Mouse (Mus musculus): Measurements from ENCODE around the gene Cyp17a1. TPM values are rescaled to one million over a fixed set of nuclear protein-coding genes. Genes with fewer than 3 reads are reported as not detected.

Cyp17a1 gene
- polyA plus RNA-seq, 1 experiment from 2014 or later = not detected

DNA sequence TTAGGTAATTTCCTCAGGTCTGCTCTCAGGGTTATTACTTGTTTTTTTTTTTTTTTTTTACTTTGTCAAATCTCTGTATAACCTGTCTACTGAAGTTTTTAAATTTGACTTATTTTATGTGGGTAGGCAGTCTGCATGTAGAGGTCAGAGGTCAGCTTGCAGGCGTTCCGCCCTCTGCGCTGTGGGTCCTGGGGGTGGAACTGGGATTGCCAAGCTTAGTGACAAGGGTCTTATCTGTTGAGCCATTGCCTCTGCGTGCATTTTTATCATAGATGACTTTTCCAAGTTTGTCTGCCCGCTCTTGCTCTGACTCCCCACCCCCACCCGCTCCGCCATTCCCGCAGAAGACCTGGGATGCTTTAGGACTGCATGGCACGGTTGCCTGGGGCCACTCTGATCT, 37.2 kb downstream of the Cyp17a1 start:
- Histone ChIP-seq H3K27me3 (replicated peaks) (no peaks in the 10 kb centered on the region), H3K4me3 (replicated peaks) (no peak overlapping the region), H3K9ac (no peak overlapping the region), H3K4me1 (replicated peaks) (peaks cover 17% of the 10 kb centered on the region), H3K9me3 (no peaks in the 10 kb centered on the region), H3K27ac (no peak overlapping the region), H3K4me2 (replicated peaks) (no peak overlapping the region), H3K36me3 (no peaks in the 10 kb centered on the region; the same call in 1 of the 2 replicates)
- ATAC-seq = no peak
- 25% methylated on average over 9 of the region's 9 CpGs for WGBS

DNA sequence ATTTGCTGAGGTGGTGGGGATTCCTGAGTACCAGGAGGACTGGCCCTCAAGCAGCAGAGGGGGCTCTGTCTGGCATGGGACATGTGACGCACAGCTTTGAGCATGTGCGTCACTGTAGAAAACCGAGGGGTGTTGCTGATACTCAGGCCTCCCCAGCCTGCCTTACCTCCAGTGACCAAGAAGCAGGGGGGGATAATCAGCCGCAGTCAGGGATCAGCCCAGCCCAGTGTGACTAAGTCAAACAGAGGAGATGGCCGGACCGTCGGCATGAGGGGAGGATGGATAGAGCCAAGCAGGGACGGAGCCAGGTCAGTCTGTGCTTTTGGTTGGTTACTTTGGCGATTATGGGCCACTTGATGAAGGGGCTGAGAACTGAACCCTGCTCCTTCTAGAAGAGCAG, 41.3 kb downstream of the Cyp17a1 start:
- Histone ChIP-seq H3K4me1 (replicated peaks) (peaks cover 17% of the 10 kb centered on the region), H3K9me3 (no peaks in the 10 kb centered on the region), H3K4me3 (replicated peaks) (no peak overlapping the region), H3K36me3 (no peaks in the 10 kb centered on the region), H3K27ac (no peak overlapping the region), H3K27me3 (replicated peaks) (no peaks in the 10 kb centered on the region), H3K4me2 (replicated peaks) (no peak overlapping the region), H3K9ac (no peak overlapping the region)
- WGBS = 86% methylated on average over 9 of the region's 9 CpGs
- ATAC-seq = no peak

DNA sequence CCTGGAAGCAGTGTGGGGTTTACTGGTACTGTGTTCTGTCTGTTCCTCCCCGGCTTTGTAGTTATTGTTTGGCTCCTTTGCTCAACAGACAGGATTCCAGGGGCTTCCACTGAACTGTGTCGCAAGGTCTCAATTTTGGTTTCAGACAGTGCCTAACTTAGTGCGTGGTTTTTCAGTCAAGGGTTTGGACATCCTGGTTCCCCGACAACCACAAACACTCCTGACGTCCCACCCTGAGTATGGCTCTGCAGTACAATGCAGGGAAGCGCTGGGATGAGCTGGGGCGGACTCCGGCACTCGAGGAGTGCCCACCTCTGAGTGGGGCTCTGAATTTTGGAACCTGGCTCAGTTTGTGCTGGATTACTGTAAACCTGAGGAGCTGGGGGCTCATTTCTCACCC, 43.2 kb downstream of the Cyp17a1 start:
- Histone ChIP-seq H3K36me3 (no peaks in the 10 kb centered on the region), H3K4me1 (replicated peaks) (peaks cover 12% of the 10 kb centered on the region), H3K27ac (no peak overlapping the region), H3K4me3 (replicated peaks) (no peak overlapping the region), H3K9me3 (no peaks in the 10 kb centered on the region), H3K27me3 (replicated peaks) (no peaks in the 10 kb centered on the region), H3K9ac (no peak overlapping the region), H3K4me2 (replicated peaks) (no peak overlapping the region)
- 71% methylated on average over 9 of the region's 9 CpGs for WGBS
- no peak for ATAC-seq

DNA sequence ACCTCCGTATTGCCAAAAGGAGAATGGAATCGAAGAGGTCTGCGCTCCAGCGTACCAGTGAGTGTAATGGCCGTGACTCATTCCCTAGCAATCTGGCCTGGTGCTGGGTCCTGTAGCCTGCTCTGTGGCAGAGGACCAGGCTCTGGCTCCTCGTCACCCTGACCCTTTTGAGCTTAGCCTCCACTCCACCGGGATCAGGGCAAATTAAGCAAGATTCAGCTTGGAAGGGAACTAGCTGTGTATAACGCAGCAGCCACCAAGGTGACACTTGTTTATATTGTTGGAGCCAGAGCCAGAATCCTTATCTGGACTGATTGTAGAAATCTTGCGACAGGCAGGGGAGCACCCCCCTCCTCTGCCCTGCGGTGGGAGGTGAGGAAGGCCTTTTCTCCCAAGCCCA, 44.6 kb downstream of the Cyp17a1 start:
- no peak for ATAC-seq
- no peak overlapping the region for H3K4me2 ChIP-seq (replicated peaks)
- peaks cover 25% of the 10 kb centered on the region for H3K4me1 ChIP-seq (replicated peaks)
- H3K36me3 ChIP-seq = no peaks in the 10 kb centered on the region
- no peak overlapping the region for H3K4me3 ChIP-seq (replicated peaks)
- H3K27ac ChIP-seq = no peak overlapping the region
- H3K9ac ChIP-seq = no peak overlapping the region
- H3K9me3 ChIP-seq = no peaks in the 10 kb centered on the region
- WGBS = 53% methylated on average over 10 of the region's 10 CpGs
- H3K27me3 ChIP-seq (replicated peaks) = no peaks in the 10 kb centered on the region

DNA sequence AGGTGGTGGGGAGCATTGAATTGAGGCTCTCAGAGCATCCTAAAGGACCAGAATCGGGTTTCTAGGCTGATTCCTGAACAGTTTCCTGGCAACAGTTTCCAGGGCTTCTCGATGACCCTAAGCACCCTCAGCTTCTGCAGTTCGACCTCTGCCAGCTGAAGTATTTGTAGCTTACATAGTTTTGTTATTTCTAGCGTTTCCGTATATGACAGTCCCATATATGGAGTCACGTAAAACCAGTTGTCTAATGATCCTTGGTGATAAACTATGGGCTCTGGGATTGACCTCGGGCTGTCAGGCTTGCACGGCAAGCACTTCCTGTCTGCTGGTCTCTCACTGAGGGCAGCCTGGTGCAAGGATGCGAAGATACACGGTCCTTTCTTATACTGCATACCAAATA, 47.5 kb downstream of the Cyp17a1 start:
- WGBS = 47% methylated on average over 10 of the region's 10 CpGs
- Histone ChIP-seq H3K4me1 (replicated peaks) (peaks cover 51% of the 10 kb centered on the region), H3K27me3 (replicated peaks) (no peaks in the 10 kb centered on the region), H3K4me2 (replicated peaks) (no peak overlapping the region), H3K27ac (no peak overlapping the region), H3K9me3 (no peaks in the 10 kb centered on the region), H3K9ac (no peak overlapping the region), H3K36me3 (no peaks in the 10 kb centered on the region), H3K4me3 (replicated peaks) (no peak overlapping the region)
- ATAC-seq = no peak

DNA sequence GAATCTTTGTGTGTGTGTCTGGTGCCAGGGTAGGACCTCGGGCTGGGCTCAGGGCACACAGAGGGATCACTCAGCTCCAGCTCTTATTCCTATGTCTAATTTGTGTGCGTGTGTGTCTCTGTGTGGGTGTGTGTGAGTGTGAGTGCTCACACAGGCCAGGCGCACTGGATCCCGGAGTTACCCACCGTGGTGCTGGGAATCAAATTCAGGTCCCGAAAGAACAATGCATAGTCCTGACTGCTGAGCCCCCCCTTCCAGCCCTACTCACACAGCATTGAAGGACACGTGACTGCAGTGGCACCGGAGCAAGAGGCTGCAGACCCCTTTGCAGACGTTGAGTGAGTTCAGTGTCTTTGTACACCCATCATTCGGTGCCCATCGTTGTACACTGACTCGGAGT, 48.0 kb downstream of the Cyp17a1 start:
- H3K27ac ChIP-seq = no peak overlapping the region
- no peak overlapping the region for H3K9ac ChIP-seq
- no peak overlapping the region for H3K4me3 ChIP-seq (replicated peaks)
- no peaks in the 10 kb centered on the region for H3K27me3 ChIP-seq (replicated peaks)
- H3K4me2 ChIP-seq (replicated peaks) = peak overlapping the region; percentile 60
- no peaks in the 10 kb centered on the region for H3K36me3 ChIP-seq
- WGBS = 93% methylated on average over 12 of the region's 12 CpGs
- no peak for ATAC-seq
- H3K4me1 ChIP-seq (replicated peaks) = peaks cover 50% of the 10 kb centered on the region
- no peaks in the 10 kb centered on the region for H3K9me3 ChIP-seq

DNA sequence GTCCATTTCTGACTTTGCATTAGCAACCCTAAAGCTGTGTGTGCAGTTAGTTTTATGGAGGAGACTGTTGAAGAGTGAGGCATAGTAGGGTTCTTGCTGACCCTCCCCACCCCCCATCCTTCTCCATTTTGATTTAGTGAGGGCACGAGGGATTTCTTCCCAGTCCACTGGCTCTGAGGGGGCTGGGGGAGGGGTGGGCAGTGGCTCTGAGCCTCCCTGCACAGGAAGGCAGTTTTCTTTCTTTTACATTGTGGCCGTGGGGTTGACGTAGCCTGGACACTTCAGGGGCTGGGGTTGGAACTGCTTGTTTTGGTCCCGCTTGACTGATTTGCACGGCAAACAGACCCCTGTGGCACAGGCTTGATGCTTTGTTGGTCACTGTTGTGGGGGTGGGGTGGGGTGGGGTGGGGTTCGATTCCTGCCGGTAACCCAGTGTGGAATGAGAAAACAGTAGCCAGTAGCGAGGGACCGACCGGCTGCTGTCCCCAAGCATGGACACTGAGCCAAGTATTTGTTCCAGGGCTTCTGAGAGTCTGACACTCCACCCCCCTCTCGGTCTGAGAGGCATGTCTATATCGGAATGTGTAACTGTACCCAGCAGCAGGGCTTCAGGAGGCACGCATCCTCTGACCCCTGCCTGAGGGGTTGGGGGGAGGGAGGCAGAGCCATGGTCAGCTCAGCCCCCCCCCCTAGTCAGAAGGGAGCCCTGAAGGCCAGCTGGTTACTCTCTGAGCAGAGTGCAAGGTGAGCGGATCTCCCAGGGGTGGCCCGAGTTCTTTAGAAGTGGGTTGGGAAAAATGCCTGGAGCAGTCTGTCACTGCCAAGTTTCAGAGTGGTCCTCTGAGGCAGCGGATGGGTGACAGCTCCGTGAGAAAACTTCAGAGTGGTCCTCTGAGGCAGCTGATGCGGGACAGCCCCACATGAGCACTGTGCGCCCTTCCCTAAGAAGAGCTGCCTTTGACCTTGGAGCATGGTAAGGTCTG, 48.9 kb downstream of the Cyp17a1 start:
- Histone ChIP-seq H3K4me3 (replicated peaks) (peak overlapping the region; percentile 37), H3K9ac (peak overlapping the region; percentile 46), H3K27ac (peak overlapping the region; percentile 84), H3K27me3 (replicated peaks) (no peaks in the 10 kb centered on the region), H3K9me3 (no peaks in the 10 kb centered on the region), H3K36me3 (no peaks in the 10 kb centered on the region), H3K4me1 (replicated peaks) (peaks cover 57% of the 10 kb centered on the region), H3K4me2 (replicated peaks) (peak overlapping the region; percentile 60)
- ATAC-seq = peak; percentile 39
- 29% methylated on average over 19 of the region's 19 CpGs for WGBS

DNA sequence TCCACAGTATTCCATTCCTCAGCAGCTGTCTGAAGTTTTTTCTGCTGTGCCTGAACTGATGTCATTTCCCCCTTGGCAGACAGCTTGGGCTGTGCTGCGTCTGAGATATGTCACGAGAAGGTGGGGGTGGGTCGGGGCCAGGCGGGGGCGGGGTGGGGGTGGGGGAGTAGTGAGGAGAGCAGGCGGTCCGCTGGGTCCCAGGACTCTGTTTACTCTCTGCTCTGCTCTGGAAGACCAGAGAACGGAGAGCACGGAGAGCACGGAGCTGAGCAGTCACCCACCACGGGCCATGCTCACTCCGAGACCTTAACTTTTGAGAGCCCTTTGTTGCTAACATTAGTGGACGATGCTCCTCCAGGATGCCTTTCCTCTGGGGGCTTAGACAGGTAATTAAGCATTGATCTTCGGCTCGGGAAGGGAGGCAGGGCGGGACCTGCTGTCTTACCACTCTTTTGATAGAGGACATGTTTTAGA, 49.7 kb downstream of the Cyp17a1 start:
- H3K9me3 ChIP-seq = no peaks in the 10 kb centered on the region
- H3K36me3 ChIP-seq = no peaks in the 10 kb centered on the region
- H3K4me2 ChIP-seq (replicated peaks) = peak overlapping the region; percentile 60
- H3K4me1 ChIP-seq (replicated peaks) = peaks cover 60% of the 10 kb centered on the region
- H3K9ac ChIP-seq = peak overlapping the region; percentile 29
- peak; percentile 80 for ATAC-seq
- peak overlapping the region; percentile 84 for H3K27ac ChIP-seq
- H3K4me3 ChIP-seq (replicated peaks) = peak overlapping the region; percentile 37
- H3K27me3 ChIP-seq (replicated peaks) = no peaks in the 10 kb centered on the region
- WGBS = 3% methylated on average over 16 of the region's 16 CpGs

DNA sequence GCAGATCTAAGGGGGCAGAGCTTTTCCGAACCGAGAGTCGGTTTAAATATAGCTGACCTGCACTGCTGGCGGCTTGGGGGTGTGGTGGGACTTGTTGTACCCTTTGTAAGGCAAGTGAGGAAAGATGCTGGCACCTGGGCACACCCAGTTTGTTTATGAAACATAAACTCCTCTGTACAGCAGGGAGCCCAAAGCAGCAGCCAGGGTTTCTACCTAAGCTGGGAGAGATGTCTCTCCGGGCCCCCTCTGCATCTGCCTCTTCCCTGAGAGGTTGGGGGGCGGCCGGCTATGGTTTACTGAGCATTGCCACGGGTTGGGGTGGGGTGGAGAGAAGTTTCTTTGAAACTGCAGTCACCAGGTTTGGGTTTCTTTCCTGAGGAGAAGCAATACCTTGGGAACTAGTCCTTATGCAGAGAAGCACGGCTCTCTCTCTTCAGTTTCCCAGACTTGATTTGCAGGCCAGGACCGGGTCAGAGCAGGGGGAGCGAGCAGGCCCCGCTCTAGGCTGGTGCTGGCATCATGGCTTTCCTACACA, 50.2 kb downstream of the Cyp17a1 start:
- H3K4me2 ChIP-seq (replicated peaks) = peak overlapping the region; percentile 60
- peak overlapping the region; percentile 37 for H3K4me3 ChIP-seq (replicated peaks)
- no peaks in the 10 kb centered on the region for H3K9me3 ChIP-seq
- no peaks in the 10 kb centered on the region for H3K27me3 ChIP-seq (replicated peaks)
- 26% methylated on average over 12 of the region's 12 CpGs for WGBS
- H3K4me1 ChIP-seq (replicated peaks) = peaks cover 65% of the 10 kb centered on the region
- no peak for ATAC-seq
- no peaks in the 10 kb centered on the region for H3K36me3 ChIP-seq
- H3K9ac ChIP-seq = peak overlapping the region; percentile 28
- peak overlapping the region; percentile 84 for H3K27ac ChIP-seq

DNA sequence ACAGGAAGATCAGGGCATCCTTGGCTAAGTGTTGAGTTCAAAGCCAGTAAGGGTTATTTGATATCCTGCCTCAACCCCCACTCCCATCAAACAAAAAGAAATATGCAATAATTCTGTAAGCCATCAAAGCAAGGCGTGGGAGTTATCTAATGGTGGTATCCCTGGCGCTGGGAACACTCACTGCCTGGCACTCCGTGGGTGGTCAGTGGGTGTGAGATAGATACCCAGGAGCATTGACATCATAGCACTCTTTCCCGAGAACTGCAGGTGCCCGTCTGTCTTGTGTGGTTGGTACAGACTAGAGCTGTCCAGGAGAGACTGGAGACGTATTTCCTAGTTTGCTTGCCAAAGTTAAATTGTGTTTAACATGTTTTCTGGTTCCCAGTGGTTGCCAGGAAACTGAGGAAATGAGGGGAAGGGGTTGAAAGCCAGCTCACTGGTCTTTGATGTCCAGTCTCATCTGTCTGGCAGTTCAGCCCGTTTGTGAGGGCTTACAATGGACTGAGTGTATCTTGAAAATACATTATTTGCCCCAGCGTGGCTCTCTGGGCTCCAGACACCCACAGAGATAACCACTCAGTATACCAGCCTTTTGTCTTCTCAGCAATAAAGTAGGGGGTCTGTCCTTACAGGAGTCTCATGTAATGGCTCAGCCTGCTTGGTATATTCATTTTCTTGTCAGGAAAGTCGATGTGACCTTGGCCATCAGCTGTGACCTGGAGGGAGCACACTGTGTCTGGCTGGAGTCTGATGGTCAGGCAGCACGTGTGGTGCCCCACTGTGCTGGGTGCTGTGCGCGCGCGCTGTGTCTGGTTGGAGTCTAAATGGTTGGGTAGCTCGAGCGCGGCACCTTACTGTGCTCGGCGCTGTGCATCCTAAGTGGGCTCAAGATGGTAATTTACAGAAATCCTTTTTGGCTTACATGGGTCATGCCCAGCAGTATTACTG, 51.5 kb downstream of the Cyp17a1 start:
- Histone ChIP-seq H3K9me3 (no peaks in the 10 kb centered on the region), H3K9ac (no peak overlapping the region), H3K4me1 (replicated peaks) (peaks cover 65% of the 10 kb centered on the region), H3K27ac (0 out of 2 replicates have a peak overlapping the region, but pooled peaks have one; percentile 84), H3K4me3 (replicated peaks) (no peak overlapping the region), H3K27me3 (replicated peaks) (no peaks in the 10 kb centered on the region), H3K36me3 (no peaks in the 10 kb centered on the region), H3K4me2 (replicated peaks) (no peak overlapping the region)
- ATAC-seq = no peak
- WGBS = 70% methylated on average over 19 of the region's 19 CpGs

DNA sequence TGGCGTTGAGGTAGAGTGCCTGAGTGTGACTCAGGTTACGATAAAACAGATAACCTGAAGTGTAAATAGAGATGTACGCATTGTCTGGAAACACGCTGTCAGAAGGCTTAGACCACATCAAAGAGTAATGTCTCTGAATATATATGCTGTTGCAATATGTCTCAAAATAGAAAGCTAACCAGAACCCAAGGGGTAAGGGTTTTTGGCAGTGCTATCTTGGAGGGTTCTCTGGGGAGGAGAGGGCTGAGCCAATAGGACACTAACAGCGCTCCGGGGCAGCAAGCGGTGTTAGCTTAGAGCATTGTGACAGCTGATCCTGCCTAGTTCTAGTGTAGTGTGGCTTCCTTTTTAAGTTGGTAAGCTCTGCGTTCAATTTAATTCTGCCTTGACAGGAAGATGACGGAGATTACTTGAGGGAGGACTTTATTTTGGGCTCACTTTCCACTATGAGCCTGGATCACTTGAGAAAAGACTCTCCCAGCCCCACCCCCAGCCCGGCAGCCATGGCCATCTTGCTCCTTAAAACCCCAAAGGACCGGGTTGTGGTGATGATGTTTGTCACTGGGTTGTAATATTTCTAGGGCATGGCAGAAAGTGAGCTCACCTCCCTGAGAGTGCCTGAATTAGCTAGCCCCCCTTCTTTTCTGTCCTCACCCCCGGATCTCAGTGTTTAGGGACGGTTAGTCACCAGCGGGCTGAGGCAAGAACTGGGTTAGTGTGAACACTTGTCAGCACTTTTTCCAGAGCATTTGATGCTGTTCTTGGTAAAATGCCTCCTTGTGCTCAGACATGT, 52.8 kb downstream of the Cyp17a1 start:
- no peak overlapping the region for H3K9ac ChIP-seq
- H3K4me2 ChIP-seq (replicated peaks) = no peak overlapping the region
- ATAC-seq = no peak
- 62% methylated on average over 14 of the region's 14 CpGs for WGBS
- H3K27me3 ChIP-seq (replicated peaks) = no peaks in the 10 kb centered on the region
- peaks cover 68% of the 10 kb centered on the region for H3K4me1 ChIP-seq (replicated peaks)
- no peaks in the 10 kb centered on the region for H3K9me3 ChIP-seq
- no peaks in the 10 kb centered on the region for H3K36me3 ChIP-seq
- no peak overlapping the region for H3K27ac ChIP-seq
- H3K4me3 ChIP-seq (replicated peaks) = no peak overlapping the region

Measured in intestine, embryonic 15.5 days (tissue).